Mouse (Mus musculus): ENCODE measurements at regions not wholly inside any gene's neighbourhood (a gene's known extent, or its start where the extent isn't known, plus 50 kb on each side); places are given as distances from the start of the nearest gene placed in this dataset.

- ATAC-seq = no peak
- no peak for TF ChIP-seq CTCF (IDR thresholded peaks at IDR 0.05)
- TF ChIP-seq EP300 (IDR thresholded peaks at IDR 0.05) = no peak
- no peak overlapping the region for H3K4me2 ChIP-seq (replicated peaks; ENCODE audit: low read depth, low read length)
- no peak overlapping the region for H3K9ac ChIP-seq (replicated peaks; ENCODE audit: low read depth)
- no peaks in the 10 kb centered on the region for H3K4me1 ChIP-seq (ENCODE audit: insufficient read depth, low read depth, low read length)
- no peak overlapping the region for H3K4me3 ChIP-seq (ENCODE audit: low read depth, low read length)
- H3K9me3 ChIP-seq (ENCODE audit: low read length) = no peaks in the 10 kb centered on the region
- WGBS = 82% methylated on average over 6 of the region's 6 CpGs
- no peak for DNase-seq (ENCODE audit: low spot score)
- no peaks in the 10 kb centered on the region for H3K27me3 ChIP-seq (replicated peaks; ENCODE audit: insufficient read depth, low read length)
- no peak overlapping the region for H3K27ac ChIP-seq (ENCODE audit: low read length)
- no peaks in the 10 kb centered on the region for H3K36me3 ChIP-seq (ENCODE audit: insufficient read depth, low read length)
These were observed 107.0 kb upstream of the Cttnbp2 start for GRCm38 (mm10) chr6:18621372-18622262.

GRCm38 (mm10) chr6:18628591-18628990, 113.9 kb upstream of the Cttnbp2 start:
- Histone ChIP-seq H3K4me3 (ENCODE audit: low read depth, low read length) (no peak overlapping the region), H3K4me1 (ENCODE audit: insufficient read depth, low read depth, low read length) (no peaks in the 10 kb centered on the region), H3K9me3 (ENCODE audit: low read length) (no peaks in the 10 kb centered on the region), H3K4me2 (replicated peaks; ENCODE audit: low read depth, low read length) (no peak overlapping the region), H3K9ac (replicated peaks; ENCODE audit: low read depth) (no peak overlapping the region), H3K36me3 (ENCODE audit: insufficient read depth, low read length) (no peaks in the 10 kb centered on the region), H3K27ac (ENCODE audit: low read length) (no peak overlapping the region), H3K27me3 (replicated peaks; ENCODE audit: insufficient read depth, low read length) (no peaks in the 10 kb centered on the region)
- TF ChIP-seq CTCF (IDR thresholded peaks at IDR 0.05) (no peak), EP300 (IDR thresholded peaks at IDR 0.05) (no peak)
- no peak for DNase-seq (ENCODE audit: low spot score)
- no peak for ATAC-seq
- 61% methylated on average over 1 of the region's 1 CpGs for WGBS

GRCm38 (mm10) chr6:18633540-18634200, 119.0 kb upstream of the Cttnbp2 start:
- Histone ChIP-seq H3K27ac (ENCODE audit: low read length) (no peak overlapping the region), H3K4me3 (ENCODE audit: low read depth, low read length) (no peak overlapping the region), H3K9ac (replicated peaks; ENCODE audit: low read depth) (no peak overlapping the region), H3K27me3 (replicated peaks; ENCODE audit: insufficient read depth, low read length) (no peaks in the 10 kb centered on the region), H3K36me3 (ENCODE audit: insufficient read depth, low read length) (no peaks in the 10 kb centered on the region), H3K9me3 (ENCODE audit: low read length) (no peaks in the 10 kb centered on the region), H3K4me1 (ENCODE audit: insufficient read depth, low read depth, low read length) (no peaks in the 10 kb centered on the region), H3K4me2 (replicated peaks; ENCODE audit: low read depth, low read length) (no peak overlapping the region)
- DNase-seq (ENCODE audit: low spot score) = no peak
- WGBS = 89% methylated on average over 2 of the region's 2 CpGs
- ATAC-seq = no peak
- TF ChIP-seq EP300 (IDR thresholded peaks at IDR 0.05) (no peak), CTCF (IDR thresholded peaks at IDR 0.05) (no peak)

GRCm38 (mm10) chr6:18639712-18640383, 125.2 kb upstream of the Cttnbp2 start:
- Histone ChIP-seq H3K9me3 (ENCODE audit: low read length) (no peaks in the 10 kb centered on the region), H3K36me3 (ENCODE audit: insufficient read depth, low read length) (no peaks in the 10 kb centered on the region), H3K4me1 (ENCODE audit: insufficient read depth, low read depth, low read length) (no peaks in the 10 kb centered on the region), H3K27me3 (replicated peaks; ENCODE audit: insufficient read depth, low read length) (no peaks in the 10 kb centered on the region), H3K27ac (ENCODE audit: low read length) (no peak overlapping the region), H3K4me2 (replicated peaks; ENCODE audit: low read depth, low read length) (no peak overlapping the region), H3K4me3 (ENCODE audit: low read depth, low read length) (no peak overlapping the region), H3K9ac (replicated peaks; ENCODE audit: low read depth) (no peak overlapping the region)
- TF ChIP-seq EP300 (IDR thresholded peaks at IDR 0.05) (no peak), CTCF (IDR thresholded peaks at IDR 0.05) (no peak)
- ATAC-seq (no peak), DNase-seq (ENCODE audit: low spot score) (no peak)
- 40% methylated on average over 3 of the region's 3 CpGs for WGBS

- Histone ChIP-seq H3K36me3 (ENCODE audit: insufficient read depth, low read length) (no peaks in the 10 kb centered on the region), H3K4me2 (replicated peaks; ENCODE audit: low read depth, low read length) (no peak overlapping the region), H3K27ac (ENCODE audit: low read length) (no peak overlapping the region), H3K4me1 (ENCODE audit: insufficient read depth, low read depth, low read length) (no peaks in the 10 kb centered on the region), H3K27me3 (replicated peaks; ENCODE audit: insufficient read depth, low read length) (no peaks in the 10 kb centered on the region), H3K4me3 (ENCODE audit: low read depth, low read length) (no peak overlapping the region), H3K9ac (replicated peaks; ENCODE audit: low read depth) (no peak overlapping the region), H3K9me3 (ENCODE audit: low read length) (no peaks in the 10 kb centered on the region)
- DNase-seq (ENCODE audit: low spot score) (no peak), ATAC-seq (no peak)
- 86% methylated on average over 5 of the region's 5 CpGs for WGBS
- TF ChIP-seq CTCF (IDR thresholded peaks at IDR 0.05) (no peak), EP300 (IDR thresholded peaks at IDR 0.05) (no peak)
These were observed 134.4 kb upstream of the Cttnbp2 start for GRCm38 (mm10) chr6:18648898-18649591.

- no peaks in the 10 kb centered on the region for H3K27me3 ChIP-seq (replicated peaks; ENCODE audit: insufficient read depth, low read length)
- H3K27ac ChIP-seq (ENCODE audit: low read length) = no peak overlapping the region
- H3K4me1 ChIP-seq (ENCODE audit: insufficient read depth, low read depth, low read length) = no peaks in the 10 kb centered on the region
- no peaks in the 10 kb centered on the region for H3K9me3 ChIP-seq (ENCODE audit: low read length)
- 67% methylated on average over 3 of the region's 3 CpGs for WGBS
- H3K4me2 ChIP-seq (replicated peaks; ENCODE audit: low read depth, low read length) = no peak overlapping the region
- DNase-seq (ENCODE audit: low spot score) (no peak), ATAC-seq (no peak)
- H3K36me3 ChIP-seq (ENCODE audit: insufficient read depth, low read length) = no peaks in the 10 kb centered on the region
- TF ChIP-seq CTCF (IDR thresholded peaks at IDR 0.05) = no peak
- no peak for TF ChIP-seq EP300 (IDR thresholded peaks at IDR 0.05)
- H3K4me3 ChIP-seq (ENCODE audit: low read depth, low read length) = no peak overlapping the region
- no peak overlapping the region for H3K9ac ChIP-seq (replicated peaks; ENCODE audit: low read depth)
These were observed 136.7 kb upstream of the Cttnbp2 start for GRCm38 (mm10) chr6:18651319-18651718.

Measured in lung, postnatal 0 days (tissue).